Mouse (Mus musculus): ENCODE measurements around the gene Pou2f1. TPM values are rescaled to one million over a fixed set of nuclear protein-coding genes. Genes with fewer than 3 reads are reported as not detected.

Pou2f1 gene
- polyA plus RNA-seq, 1 experiment from 2014 or later = 8.4 TPM

DNA sequence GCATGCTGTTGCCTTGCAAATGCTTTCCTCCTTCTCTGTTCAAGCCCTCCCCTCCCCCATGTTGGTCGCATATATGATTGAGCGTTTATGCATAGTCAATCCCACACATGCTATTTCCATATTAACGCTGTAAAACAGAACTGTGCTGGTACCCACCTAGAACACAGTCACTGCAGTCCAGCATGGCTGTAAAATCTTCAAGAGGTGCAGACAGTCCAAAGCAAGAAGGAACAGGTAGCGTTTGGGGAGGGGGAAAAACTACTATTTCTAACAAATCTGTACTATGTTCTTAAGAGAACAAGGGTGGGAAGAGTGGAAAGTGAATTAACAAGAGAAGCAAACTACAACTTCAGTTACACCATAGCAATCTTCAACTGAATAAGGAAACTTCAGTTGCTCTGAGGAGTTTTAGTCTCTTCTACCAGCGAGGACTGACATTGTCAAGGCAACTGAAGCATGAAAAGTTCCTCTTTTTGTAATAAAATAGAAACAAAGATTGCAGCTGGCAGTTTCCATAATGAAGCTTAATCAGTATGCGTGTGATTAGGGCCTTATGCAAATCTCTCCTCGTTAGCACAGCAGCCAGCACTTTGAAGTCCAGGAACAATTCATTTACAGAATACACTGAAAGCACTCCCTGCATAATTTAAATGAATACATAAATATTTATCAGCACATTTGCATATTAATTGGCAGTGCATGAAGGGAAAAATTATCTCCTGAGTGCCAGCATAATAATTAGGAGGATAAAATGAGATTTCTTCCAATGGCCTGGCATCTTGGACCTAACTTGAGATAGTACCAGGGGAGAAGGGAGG is 67.6 kb downstream of the Pou2f1 start:
- Histone ChIP-seq H3K4me3 (no peak overlapping the region), H3K4me1 (replicated peaks) (peaks cover 6% of the 10 kb centered on the region), H3K36me3 (no peaks in the 10 kb centered on the region), H3K9me3 (replicated peaks) (no peaks in the 10 kb centered on the region), H3K27me3 (no peaks in the 10 kb centered on the region), H3K27ac (no peak overlapping the region), H3K9ac (no peak overlapping the region), H3K4me2 (no peak overlapping the region)
- ATAC-seq (replicated peaks; ENCODE audit: insufficient number of reproducible peaks, insufficient read depth, low FRiP score, low read depth) = no peak
- WGBS = 76% methylated on average over 7 of the region's 7 CpGs

DNA sequence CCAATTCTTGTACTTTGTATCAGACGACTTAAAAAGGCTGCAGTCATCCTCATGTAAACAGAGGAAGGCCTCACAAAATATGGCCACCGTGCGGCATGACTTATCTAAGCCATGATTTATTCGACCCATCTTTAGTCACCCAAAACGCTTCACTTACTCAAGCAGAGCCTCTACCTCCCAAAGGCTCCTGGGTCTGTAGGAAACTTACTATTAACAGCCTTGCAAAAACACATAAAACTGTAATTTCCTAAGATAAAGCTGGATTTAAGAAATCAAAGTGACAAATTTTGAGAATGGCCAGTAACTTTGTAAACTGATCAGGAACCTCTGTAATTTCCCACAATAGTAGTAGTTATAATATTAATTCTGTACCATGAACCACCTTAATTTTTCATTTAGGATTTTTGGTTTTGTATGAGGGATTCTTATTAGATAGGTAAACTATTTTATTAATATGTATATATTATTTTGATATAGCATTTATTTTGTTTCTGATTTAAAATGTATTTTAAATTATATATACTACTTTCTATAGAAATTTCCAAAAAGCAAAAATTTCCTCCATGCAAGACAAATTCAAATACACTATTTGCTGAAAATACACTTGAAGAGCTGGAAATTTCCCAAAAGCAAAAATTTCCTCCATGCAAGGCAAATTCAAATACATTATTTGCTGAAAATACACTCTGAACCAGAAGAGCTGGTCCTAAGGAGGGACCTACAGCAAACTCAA is 68.4 kb downstream of the Pou2f1 start:
- no peaks in the 10 kb centered on the region for H3K36me3 ChIP-seq
- H3K4me2 ChIP-seq = no peak overlapping the region
- H3K4me3 ChIP-seq = no peak overlapping the region
- peaks cover 6% of the 10 kb centered on the region for H3K4me1 ChIP-seq (replicated peaks)
- no peak overlapping the region for H3K27ac ChIP-seq
- ATAC-seq (replicated peaks; ENCODE audit: insufficient number of reproducible peaks, insufficient read depth, low FRiP score, low read depth) = no peak
- no peaks in the 10 kb centered on the region for H3K9me3 ChIP-seq (replicated peaks)
- 78% methylated on average over 5 of the region's 5 CpGs for WGBS
- H3K27me3 ChIP-seq = no peaks in the 10 kb centered on the region
- H3K9ac ChIP-seq = no peak overlapping the region

DNA sequence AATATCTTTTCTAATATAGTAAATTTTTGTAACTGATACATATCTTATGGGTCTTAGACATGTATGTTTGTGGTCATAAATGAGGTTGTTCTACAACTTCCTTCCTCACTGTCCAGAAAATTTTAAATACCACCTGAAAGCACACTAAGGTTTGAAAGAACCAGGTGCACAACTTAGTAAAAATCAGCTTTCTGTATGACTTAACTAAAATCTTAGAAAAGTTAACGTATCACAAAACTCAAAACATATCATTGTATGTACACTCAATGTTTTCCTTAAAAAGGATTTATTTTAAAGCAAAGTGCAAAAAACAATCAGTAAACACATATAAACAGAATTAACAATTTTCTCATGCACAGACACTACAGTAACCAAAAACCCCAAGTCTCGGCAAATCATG is 69.6 kb downstream of the Pou2f1 start:
- Histone ChIP-seq H3K27ac (no peak overlapping the region), H3K4me2 (no peak overlapping the region), H3K9me3 (replicated peaks) (no peaks in the 10 kb centered on the region), H3K9ac (no peak overlapping the region), H3K27me3 (no peaks in the 10 kb centered on the region), H3K4me1 (replicated peaks) (peaks cover 6% of the 10 kb centered on the region), H3K4me3 (no peak overlapping the region), H3K36me3 (no peaks in the 10 kb centered on the region)
- 95% methylated on average over 2 of the region's 2 CpGs for WGBS
- no peak for ATAC-seq (replicated peaks; ENCODE audit: insufficient number of reproducible peaks, insufficient read depth, low FRiP score, low read depth)

DNA sequence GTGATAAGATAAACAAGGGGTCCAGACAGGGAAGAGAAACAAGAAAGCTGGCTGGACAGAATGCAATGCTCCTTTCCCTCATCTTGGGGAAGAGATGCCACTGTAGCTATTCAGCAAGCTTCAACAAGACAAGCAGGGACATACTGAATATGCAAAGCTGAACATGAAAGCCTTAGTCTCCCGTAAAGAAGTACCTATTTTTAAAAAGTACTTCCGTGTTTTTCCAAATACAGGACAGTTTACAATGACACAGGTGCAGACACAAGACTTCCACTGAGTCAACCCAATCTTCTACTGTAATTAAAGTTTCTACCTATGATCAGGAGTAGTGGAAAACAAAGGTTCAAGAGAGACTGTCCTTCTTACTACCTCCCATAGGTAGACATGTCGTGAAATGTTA is 72.0 kb downstream of the Pou2f1 start:
- Histone ChIP-seq H3K9ac (no peak overlapping the region), H3K36me3 (no peaks in the 10 kb centered on the region), H3K27me3 (no peaks in the 10 kb centered on the region), H3K9me3 (replicated peaks) (no peaks in the 10 kb centered on the region), H3K4me3 (no peak overlapping the region), H3K27ac (peak overlapping the region; percentile 31), H3K4me2 (0 out of 2 replicates have a peak overlapping the region, but pooled peaks have one; percentile 24), H3K4me1 (replicated peaks) (peaks cover 6% of the 10 kb centered on the region)
- 50% methylated on average over 3 of the region's 3 CpGs for WGBS
- no peak for ATAC-seq (replicated peaks; ENCODE audit: insufficient number of reproducible peaks, insufficient read depth, low FRiP score, low read depth)

DNA sequence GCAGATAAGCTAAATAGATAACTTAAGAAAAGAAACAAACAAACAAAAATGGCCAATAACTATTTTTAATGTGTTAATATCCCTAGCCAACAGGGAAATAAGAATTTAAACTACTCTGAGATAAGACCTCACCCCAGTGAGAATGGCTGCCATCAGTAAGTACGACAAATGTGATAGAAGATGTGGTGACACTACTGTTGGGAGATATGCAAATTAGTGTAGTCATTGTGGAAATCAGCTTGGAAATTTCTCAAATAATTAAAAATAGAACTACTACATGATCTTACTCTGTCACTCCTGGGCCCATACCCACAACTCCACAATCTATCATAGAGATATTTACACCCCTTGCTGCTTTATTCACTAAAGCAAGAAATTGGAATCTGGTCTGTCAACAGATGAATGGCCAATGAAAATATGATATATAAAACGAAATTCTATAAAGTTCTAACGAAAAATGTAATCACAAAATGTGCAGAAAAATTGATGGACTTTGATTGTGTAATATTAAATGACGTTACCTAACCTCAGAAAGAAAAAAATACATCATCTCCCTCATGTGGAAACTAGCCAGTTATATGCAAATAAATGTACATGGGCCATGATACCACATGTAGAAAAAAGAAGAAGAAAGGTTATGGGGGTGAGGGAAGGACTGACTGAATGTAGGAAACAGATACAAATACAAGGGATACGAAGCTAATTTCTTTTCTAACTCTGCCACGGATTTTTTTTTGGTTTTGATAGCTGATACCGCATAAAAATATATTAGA is 74.8 kb downstream of the Pou2f1 start:
- peaks cover 10% of the 10 kb centered on the region for H3K4me1 ChIP-seq (replicated peaks)
- no peak overlapping the region for H3K9ac ChIP-seq
- H3K4me2 ChIP-seq = no peak overlapping the region
- no peak overlapping the region for H3K4me3 ChIP-seq
- no peaks in the 10 kb centered on the region for H3K27me3 ChIP-seq
- WGBS = 80% methylated on average over 7 of the region's 7 CpGs
- no peak for ATAC-seq (replicated peaks; ENCODE audit: insufficient number of reproducible peaks, insufficient read depth, low FRiP score, low read depth)
- no peaks in the 10 kb centered on the region for H3K9me3 ChIP-seq (replicated peaks)
- no peak overlapping the region for H3K27ac ChIP-seq
- H3K36me3 ChIP-seq = no peaks in the 10 kb centered on the region

DNA sequence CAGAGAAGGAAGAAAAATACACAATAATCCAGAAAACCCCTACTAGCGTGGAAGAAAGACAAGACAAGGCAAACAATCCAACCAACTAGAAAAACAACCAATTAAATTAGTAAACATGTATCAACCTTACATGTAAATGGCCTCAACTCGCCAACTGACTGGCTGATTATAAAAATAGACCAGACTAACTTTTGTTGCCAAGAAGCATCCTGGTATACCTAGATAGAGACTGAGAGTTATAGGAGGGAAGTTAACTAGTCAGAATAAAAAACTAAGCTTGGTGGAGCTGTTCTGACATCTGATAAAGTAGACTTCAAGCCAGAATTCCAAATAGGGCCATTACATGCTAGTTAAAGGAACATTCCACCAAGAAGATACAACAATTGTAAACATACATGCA is 77.3 kb downstream of the Pou2f1 start:
- no peak for ATAC-seq (replicated peaks; ENCODE audit: insufficient number of reproducible peaks, insufficient read depth, low FRiP score, low read depth)
- Histone ChIP-seq H3K4me2 (no peak overlapping the region), H3K27ac (no peak overlapping the region), H3K4me3 (no peak overlapping the region), H3K27me3 (no peaks in the 10 kb centered on the region), H3K4me1 (replicated peaks) (peaks cover 4% of the 10 kb centered on the region), H3K36me3 (no peaks in the 10 kb centered on the region), H3K9ac (no peak overlapping the region), H3K9me3 (replicated peaks) (no peaks in the 10 kb centered on the region)
- WGBS = 72% methylated on average over 2 of the region's 2 CpGs

DNA sequence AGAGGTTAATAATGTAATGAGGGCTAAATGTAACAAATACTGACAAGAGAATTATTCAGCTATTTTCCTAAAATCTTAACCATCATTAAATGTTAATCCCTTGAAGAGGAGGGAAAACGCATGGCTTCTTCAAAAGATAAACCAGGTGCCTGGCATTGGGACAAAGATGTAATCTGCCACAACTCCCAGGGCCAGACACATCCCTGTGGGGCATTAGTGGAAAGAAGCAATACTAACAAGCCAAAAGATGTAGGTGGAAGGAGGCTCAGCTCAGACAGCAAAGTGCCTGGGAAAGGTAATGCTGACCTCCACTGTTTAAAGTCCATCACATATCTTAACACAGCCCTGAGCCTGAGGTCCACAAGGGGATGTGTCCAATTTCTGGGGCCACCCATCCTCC is 80.0 kb downstream of the Pou2f1 start:
- Histone ChIP-seq H3K36me3 (no peaks in the 10 kb centered on the region), H3K4me3 (no peak overlapping the region), H3K4me2 (no peak overlapping the region), H3K9me3 (replicated peaks) (no peaks in the 10 kb centered on the region), H3K27ac (no peak overlapping the region), H3K4me1 (replicated peaks) (peaks cover 8% of the 10 kb centered on the region; the same call in 1 of the 2 replicates), H3K9ac (no peak overlapping the region), H3K27me3 (no peaks in the 10 kb centered on the region)
- 60% methylated on average over 1 of the region's 1 CpGs for whole genome bisulfite sequencing
- no peak for ATAC-seq (replicated peaks; ENCODE audit: insufficient number of reproducible peaks, insufficient read depth, low FRiP score, low read depth)

DNA sequence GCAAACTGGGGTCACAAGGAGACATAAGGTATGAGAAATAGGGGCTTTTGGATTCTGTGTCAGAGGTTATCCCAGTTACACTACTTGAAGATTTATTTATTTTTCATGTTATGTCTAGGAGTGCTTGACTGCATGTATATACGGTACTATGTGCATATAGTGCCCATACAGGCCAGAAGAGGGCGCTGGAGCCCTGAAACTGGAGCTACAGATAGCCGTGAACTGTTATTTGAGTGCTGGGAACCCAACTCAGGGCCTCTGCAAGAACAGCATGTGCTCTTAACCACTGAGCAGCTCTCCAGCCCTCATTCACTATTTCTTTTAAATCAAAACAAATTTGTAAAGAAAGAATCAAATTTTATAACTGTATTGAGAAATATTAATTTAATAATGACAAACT is 81.5 kb downstream of the Pou2f1 start:
- H3K4me1 ChIP-seq (replicated peaks) = peaks cover 8% of the 10 kb centered on the region; the same call in 1 of the 2 replicates
- WGBS = 73% methylated on average over 3 of the region's 3 CpGs

DNA sequence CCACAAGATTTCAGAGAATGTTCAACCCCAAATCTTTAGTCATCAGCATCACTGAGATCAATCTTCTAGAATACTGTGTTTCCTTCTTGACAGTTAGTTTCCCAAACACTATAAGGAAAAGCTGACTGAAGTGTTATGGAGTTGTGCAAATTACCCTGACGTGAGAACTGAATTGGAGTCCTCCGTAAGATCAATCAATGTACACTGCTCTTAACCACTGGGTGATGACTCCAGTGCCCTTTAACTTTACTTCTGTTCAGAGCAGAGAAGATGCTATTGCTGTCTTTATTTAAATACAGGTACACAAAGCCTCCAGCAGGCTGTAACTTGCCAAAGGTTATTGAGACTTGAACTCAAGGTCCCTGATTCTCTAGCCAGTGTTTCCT is 88.1 kb downstream of the Pou2f1 start:
- H3K9me3 ChIP-seq (replicated peaks) = no peaks in the 10 kb centered on the region
- peaks cover 9% of the 10 kb centered on the region for H3K36me3 ChIP-seq
- H3K4me1 ChIP-seq (replicated peaks) = 0 out of 2 replicates have a peak, but pooled peaks cover 2% of the 10 kb centered on the region
- no peak overlapping the region for H3K4me3 ChIP-seq
- WGBS = 94% methylated on average over 2 of the region's 2 CpGs
- H3K4me2 ChIP-seq = no peak overlapping the region
- H3K27ac ChIP-seq = no peak overlapping the region
- no peak overlapping the region for H3K9ac ChIP-seq
- H3K27me3 ChIP-seq = no peaks in the 10 kb centered on the region
- ATAC-seq (replicated peaks; ENCODE audit: insufficient number of reproducible peaks, insufficient read depth, low FRiP score, low read depth) = no peak

More for the DNA sequence above, 81.5 kb downstream of the Pou2f1 start:
- H3K4me3 ChIP-seq = no peak overlapping the region
- peaks cover 8% of the 10 kb centered on the region for H3K36me3 ChIP-seq
- no peak for ATAC-seq (replicated peaks; ENCODE audit: insufficient number of reproducible peaks, insufficient read depth, low FRiP score, low read depth)
- no peak overlapping the region for H3K4me2 ChIP-seq
- no peak overlapping the region for H3K9ac ChIP-seq
- H3K27ac ChIP-seq = no peak overlapping the region
- no peaks in the 10 kb centered on the region for H3K9me3 ChIP-seq (replicated peaks)
- no peaks in the 10 kb centered on the region for H3K27me3 ChIP-seq

DNA sequence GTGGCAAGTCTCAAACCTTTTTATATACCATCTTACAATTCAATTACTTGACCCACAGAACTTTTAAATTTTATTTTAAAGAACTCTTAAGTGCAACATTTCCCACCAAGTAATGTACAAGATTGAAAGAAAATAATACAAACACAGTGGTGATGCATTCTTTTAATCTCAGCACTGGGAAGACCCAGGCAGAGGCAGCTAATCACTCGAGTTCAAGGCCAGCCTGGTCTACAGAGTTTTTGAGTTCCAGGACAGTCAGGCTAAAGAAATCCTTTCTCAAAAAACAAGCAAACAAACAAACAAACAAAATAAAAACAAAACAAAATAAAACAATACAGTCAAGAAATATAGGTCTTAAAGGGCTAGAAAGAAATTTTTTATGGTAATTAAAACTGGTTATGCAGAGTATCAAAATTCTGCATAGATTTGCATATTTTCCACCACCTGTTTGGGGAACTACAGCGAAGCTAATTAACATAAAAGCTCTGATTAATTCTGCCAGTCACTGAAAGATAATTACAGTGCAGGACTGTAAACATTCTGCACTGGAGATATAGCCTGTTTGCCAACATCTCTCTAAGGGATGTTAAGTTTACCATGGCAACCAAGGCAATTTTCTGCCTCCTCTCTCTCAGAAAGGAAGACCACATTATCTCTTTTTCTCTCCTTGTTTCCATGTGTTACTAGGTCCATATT is 88.6 kb downstream of the Pou2f1 start:
- Histone ChIP-seq H3K27ac (no peak overlapping the region), H3K4me3 (no peak overlapping the region), H3K4me1 (replicated peaks) (no peaks in the 10 kb centered on the region), H3K9ac (no peak overlapping the region), H3K27me3 (no peaks in the 10 kb centered on the region), H3K36me3 (peaks cover 9% of the 10 kb centered on the region), H3K9me3 (replicated peaks) (no peaks in the 10 kb centered on the region), H3K4me2 (no peak overlapping the region)
- no peak for ATAC-seq (replicated peaks; ENCODE audit: insufficient number of reproducible peaks, insufficient read depth, low FRiP score, low read depth)
- 87% methylated on average over 2 of the region's 2 CpGs for WGBS

DNA sequence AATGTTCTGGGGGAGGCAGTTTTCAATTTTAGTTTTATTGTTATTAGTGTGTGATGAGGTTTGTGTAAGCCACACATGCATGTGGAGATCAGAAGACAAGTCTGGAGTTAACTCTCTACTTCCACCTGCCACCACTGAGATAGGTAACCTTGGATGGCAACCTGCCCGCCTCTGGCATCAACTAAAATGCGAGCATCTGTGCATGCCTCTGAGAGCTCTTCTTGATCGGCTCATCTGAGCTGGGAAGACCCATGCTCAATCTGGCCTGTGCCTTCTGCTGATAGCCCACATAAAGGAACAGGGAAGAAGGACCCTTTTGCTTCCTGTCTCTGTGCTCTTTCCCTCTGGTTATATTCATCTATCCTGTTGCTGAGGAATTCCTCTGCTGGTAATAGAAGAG is 93.0 kb downstream of the Pou2f1 start:
- Histone ChIP-seq H3K4me3 (no peak overlapping the region), H3K27me3 (no peaks in the 10 kb centered on the region), H3K27ac (no peak overlapping the region), H3K9me3 (replicated peaks) (no peaks in the 10 kb centered on the region), H3K9ac (no peak overlapping the region), H3K4me1 (replicated peaks) (no peaks in the 10 kb centered on the region), H3K36me3 (peaks cover 5% of the 10 kb centered on the region), H3K4me2 (no peak overlapping the region)
- WGBS = 88% methylated on average over 3 of the region's 3 CpGs
- no peak for ATAC-seq (replicated peaks; ENCODE audit: insufficient number of reproducible peaks, insufficient read depth, low FRiP score, low read depth)
